Mouse (Mus musculus) limb, embryonic 11.5 days (tissue): Measurements from ENCODE around the gene Ptpn14. TPM values are rescaled to one million over a fixed set of nuclear protein-coding genes. Genes with fewer than 3 reads are reported as not detected.

Source experiments
- ATAC-seq: fragments of 200-750 bp; cut with Nextera tagmentation; 2 replicates; pipeline ENCODE4 v1.8.0; 2017; ENCODE audit warnings: low read depth; ENCODE audit not compliant: insufficient number of reproducible peaks, low FRiP score, low TSS enrichment
- DNase-seq: peaks from one replicate; pipeline ENCODE4 v3.0.0-alpha.2; 2015; ENCODE audit warnings: low spot score
- H3K27ac ChIP-seq: fragments of 300-500 bp; sonication (generic); replicated peaks from 2 replicates; pipeline ENCODE4 v1.5.1; 2014; ENCODE audit warnings: low read depth, mild to moderate bottlenecking, low read length
- H3K27me3 ChIP-seq: fragments of 300-500 bp; sonication (generic); 2 replicates; pipeline ENCODE4 v1.6.1; 2014; ENCODE audit warnings: mild to moderate bottlenecking, low read length, mixed read lengths; ENCODE audit not compliant: control insufficient read depth, insufficient read depth
- H3K36me3 ChIP-seq: fragments of 300-500 bp; sonication (generic); 2 replicates; pipeline ENCODE4 v1.6.1; 2014; ENCODE audit warnings: mild to moderate bottlenecking, low read length, moderate library complexity, mixed read lengths; ENCODE audit not compliant: control insufficient read depth, insufficient read depth
- H3K4me1 ChIP-seq: fragments of 300-500 bp; sonication (generic); 2 replicates; pipeline ENCODE4 v1.6.1; 2014; ENCODE audit warnings: low read length, mixed read lengths; ENCODE audit not compliant: control insufficient read depth, insufficient read depth
- H3K4me2 ChIP-seq: fragments of 300-500 bp; sonication (generic); 2 replicates; pipeline ENCODE4 v1.6.1; 2014; ENCODE audit warnings: low read depth, mild to moderate bottlenecking, moderate library complexity; ENCODE audit not compliant: severe bottlenecking
- H3K4me3 ChIP-seq: fragments of 300-500 bp; sonication (generic); 2 replicates; pipeline ENCODE4 v1.5.1; 2014; ENCODE audit warnings: low read depth, low read length
- H3K9ac ChIP-seq: fragments of 300-500 bp; sonication (generic); 2 replicates; pipeline ENCODE4 v1.6.1; 2014; ENCODE audit warnings: mild to moderate bottlenecking, low read length
- H3K9me3 ChIP-seq: fragments of 300-500 bp; sonication (generic); 2 replicates; pipeline ENCODE4 v1.6.1; 2016; ENCODE audit warnings: low read length; ENCODE audit not compliant: control insufficient read depth
- WGBS: fragments of 180-500 bp; shearing (Covaris S2); extraction: QIAGEN DNeasy Blood & Tissue Kit; methylation state at CpG from one replicate; pipeline ENCODE4 v1.1.7; 2014; 5-methylcytosine and 5-hydroxymethylcytosine counted together
- polyA plus RNA-seq: library from polyadenylated mRNA; unstranded; fragments of >200 nt; fragmentation: Nextera tagmentation; extraction: Ambion mirVana; gene quantifications from 2 replicates; pipeline ENCODE4 v1.2.1, GENCODE M21; 2014

The Ptpn14 gene
- polyA plus RNA-seq, 1 experiment from 2014 or later: 8.8 TPM

GRCm38 (mm10) chr1:189860112-189860941 lies 132.3 kb downstream of the Ptpn14 start:
- DNase-seq: no peak
- H3K4me3 ChIP-seq: no peak overlapping the region
- no peak overlapping the region for H3K4me2 ChIP-seq
- 89% methylated on average over 17 of the region's 17 CpGs for WGBS
- no peak for ATAC-seq
- no peaks in the 10 kb centered on the region for H3K4me1 ChIP-seq
- H3K9ac ChIP-seq: no peak overlapping the region
- H3K9me3 ChIP-seq: no peaks in the 10 kb centered on the region
- H3K27me3 ChIP-seq: no peaks in the 10 kb centered on the region
- no peaks in the 10 kb centered on the region for H3K36me3 ChIP-seq
- no peak overlapping the region for H3K27ac ChIP-seq

GRCm38 (mm10) chr1:189860942-189861315 lies 132.9 kb downstream of the Ptpn14 start:
- Histone ChIP-seq H3K9ac (no peak overlapping the region), H3K9me3 (no peaks in the 10 kb centered on the region), H3K4me3 (no peak overlapping the region), H3K36me3 (no peaks in the 10 kb centered on the region), H3K4me2 (no peak overlapping the region), H3K4me1 (no peaks in the 10 kb centered on the region), H3K27ac (no peak overlapping the region), H3K27me3 (no peaks in the 10 kb centered on the region)
- 91% methylated on average over 12 of the region's 12 CpGs for WGBS
- no peak for DNase-seq
- ATAC-seq: no peak

- WGBS: 95% methylated on average over 3 of the region's 3 CpGs
- H3K4me3 ChIP-seq: no peak overlapping the region
- H3K4me2 ChIP-seq: no peak overlapping the region
- H3K9ac ChIP-seq: no peak overlapping the region
- ATAC-seq (no peak), DNase-seq (no peak)
- H3K9me3 ChIP-seq: no peaks in the 10 kb centered on the region
- H3K27me3 ChIP-seq: no peaks in the 10 kb centered on the region
- no peaks in the 10 kb centered on the region for H3K36me3 ChIP-seq
- no peak overlapping the region for H3K27ac ChIP-seq
- H3K4me1 ChIP-seq: no peaks in the 10 kb centered on the region
These were observed 135.7 kb downstream of the Ptpn14 start for GRCm38 (mm10) chr1:189863727-189864126.

- no peak overlapping the region for H3K9ac ChIP-seq
- H3K4me3 ChIP-seq: no peak overlapping the region
- no peak for DNase-seq
- H3K4me2 ChIP-seq: no peak overlapping the region
- WGBS: 84% methylated on average over 9 of the region's 9 CpGs
- H3K4me1 ChIP-seq: no peaks in the 10 kb centered on the region
- H3K36me3 ChIP-seq: no peaks in the 10 kb centered on the region
- H3K9me3 ChIP-seq: no peaks in the 10 kb centered on the region; the same call in 1 of the 2 replicates
- ATAC-seq: no peak
- H3K27me3 ChIP-seq: no peaks in the 10 kb centered on the region
- H3K27ac ChIP-seq: no peak overlapping the region
These were observed 136.2 kb downstream of the Ptpn14 start for GRCm38 (mm10) chr1:189864301-189864700.

- WGBS: 94% methylated on average over 15 of the region's 15 CpGs
These were observed 136.9 kb downstream of the Ptpn14 start for GRCm38 (mm10) chr1:189864846-189865560.

GRCm38 (mm10) chr1:189866621-189867020 lies 138.6 kb downstream of the Ptpn14 start:
- no peaks in the 10 kb centered on the region; the same call in 1 of the 2 replicates for H3K9me3 ChIP-seq
- no peak overlapping the region for H3K27ac ChIP-seq

More at GRCm38 (mm10) chr1:189864846-189865560, 136.9 kb downstream of the Ptpn14 start:
- Histone ChIP-seq H3K4me1 (no peaks in the 10 kb centered on the region), H3K9ac (no peak overlapping the region), H3K9me3 (no peaks in the 10 kb centered on the region; the same call in 1 of the 2 replicates), H3K27me3 (no peaks in the 10 kb centered on the region), H3K27ac (no peak overlapping the region), H3K4me3 (no peak overlapping the region), H3K36me3 (no peaks in the 10 kb centered on the region; the same call in 1 of the 2 replicates), H3K4me2 (no peak overlapping the region)
- ATAC-seq: no peak
- DNase-seq: no peak

GRCm38 (mm10) chr1:189867034-189867433 lies 139.0 kb downstream of the Ptpn14 start:
- WGBS: 65% methylated on average over 5 of the region's 5 CpGs
- ATAC-seq (no peak), DNase-seq (no peak)
- Histone ChIP-seq H3K36me3 (no peaks in the 10 kb centered on the region; the same call in 1 of the 2 replicates), H3K9me3 (no peaks in the 10 kb centered on the region; the same call in 1 of the 2 replicates), H3K4me2 (no peak overlapping the region), H3K4me1 (no peaks in the 10 kb centered on the region), H3K27ac (no peak overlapping the region), H3K9ac (no peak overlapping the region), H3K27me3 (no peaks in the 10 kb centered on the region), H3K4me3 (no peak overlapping the region)

More at GRCm38 (mm10) chr1:189866621-189867020, 138.6 kb downstream of the Ptpn14 start:
- Histone ChIP-seq H3K27me3 (no peaks in the 10 kb centered on the region), H3K36me3 (no peaks in the 10 kb centered on the region; the same call in 1 of the 2 replicates), H3K4me2 (no peak overlapping the region), H3K4me1 (no peaks in the 10 kb centered on the region), H3K4me3 (no peak overlapping the region), H3K9ac (no peak overlapping the region)
- ATAC-seq: no peak
- WGBS: 82% methylated on average over 6 of the region's 6 CpGs
- no peak for DNase-seq

- H3K4me3 ChIP-seq: no peak overlapping the region
- H3K9ac ChIP-seq: no peak overlapping the region
- DNase-seq: no peak
- H3K27me3 ChIP-seq: no peaks in the 10 kb centered on the region
- no peak for ATAC-seq
- 67% methylated on average over 9 of the region's 9 CpGs for WGBS
- H3K27ac ChIP-seq: no peak overlapping the region
- H3K36me3 ChIP-seq: no peaks in the 10 kb centered on the region; the same call in 1 of the 2 replicates
- H3K9me3 ChIP-seq: no peaks in the 10 kb centered on the region; the same call in 1 of the 2 replicates
- no peak overlapping the region for H3K4me2 ChIP-seq
- H3K4me1 ChIP-seq: no peaks in the 10 kb centered on the region
These were observed 139.4 kb downstream of the Ptpn14 start for GRCm38 (mm10) chr1:189867497-189867896.
